Mouse (Mus musculus): ENCODE results near the gene Acan.

- TF ChIP-seq CTCF (IDR thresholded peaks at IDR 0.05) (peak; percentile 40), EP300 (IDR thresholded peaks at IDR 0.05) (no peak)
Measured at GRCm38 (mm10) chr7:79058546-79058945, 5.3 kb downstream of the Acan start.

Measured in lung, postnatal 0 days (tissue).